Mouse (Mus musculus) bone marrow, adult 2 months (tissue): ENCODE results near the gene Rpp25l.

Experiments
- CTCF ChIP-seq: fragments of 200-500 bp; IDR thresholded peaks from 2 replicates; pipeline ENCODE4 v1.5.1; 2011; ENCODE audit warnings: low read length, control low read depth; ENCODE audit not compliant: control insufficient read depth, insufficient read depth
- POLR2A ChIP-seq: fragments of 200-500 bp; IDR thresholded peaks from 2 replicates; pipeline ENCODE4 v1.6.1; 2011; ENCODE audit warnings: low read depth, mild to moderate bottlenecking, control low read depth, low read length, borderline replicate concordance; ENCODE audit not compliant: control insufficient read depth

GRCm38 (mm10) chr4:41681176-41681575, 32.2 kb downstream of the Rpp25l start:
- TF ChIP-seq CTCF (no peak), POLR2A (no peak)
